Mouse (Mus musculus): ENCODE measurements around the gene Thada.

Thada gene

DNA sequence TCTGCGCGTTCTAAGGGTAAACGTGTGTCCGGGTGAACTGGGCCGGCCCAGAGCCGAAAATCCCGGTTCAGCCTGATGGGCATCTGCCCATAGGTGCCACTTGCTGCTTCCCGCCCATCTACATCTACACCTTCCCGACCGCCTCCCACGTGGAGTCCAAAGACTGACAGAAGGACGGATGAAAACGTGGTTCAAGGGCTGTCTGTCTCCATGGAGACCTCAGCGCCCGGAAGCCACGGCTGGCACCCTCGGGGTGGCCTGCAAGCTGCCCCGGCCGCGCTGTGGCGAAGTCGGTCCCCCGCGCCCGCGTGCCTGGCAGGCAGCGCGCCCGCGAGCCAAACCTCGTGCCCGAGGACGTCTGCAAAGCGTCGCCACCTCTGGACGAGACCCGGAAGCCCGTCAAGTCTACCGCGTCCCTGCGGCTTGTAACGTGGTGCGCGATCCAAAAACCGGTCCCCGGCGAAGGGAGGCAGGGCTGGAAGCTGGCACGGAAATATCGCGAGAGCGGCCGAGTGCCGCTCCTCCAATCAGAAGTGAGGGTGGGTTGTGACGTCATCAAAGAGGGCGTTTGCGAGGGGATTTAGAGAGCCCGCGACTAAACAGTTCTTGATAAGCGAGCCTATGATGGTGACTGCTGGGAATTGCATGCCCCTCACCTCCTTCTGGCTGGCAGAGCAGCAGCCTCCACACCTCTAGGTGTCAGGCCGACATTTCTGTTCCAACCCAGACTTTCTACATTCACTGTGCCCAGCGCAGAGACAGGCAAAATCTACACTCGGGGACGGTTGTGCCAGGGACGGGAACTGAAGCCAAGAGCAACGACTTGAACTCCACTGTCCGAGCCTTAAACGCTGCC lies at the start of gene Thada:
Thada (minus strand) TSS at position 453 of the 856 bp plus-strand sequence.
- peak; percentile 95 to 97 for DNase-seq (ENCODE audit: low spot score in 2 of 2)

DNA sequence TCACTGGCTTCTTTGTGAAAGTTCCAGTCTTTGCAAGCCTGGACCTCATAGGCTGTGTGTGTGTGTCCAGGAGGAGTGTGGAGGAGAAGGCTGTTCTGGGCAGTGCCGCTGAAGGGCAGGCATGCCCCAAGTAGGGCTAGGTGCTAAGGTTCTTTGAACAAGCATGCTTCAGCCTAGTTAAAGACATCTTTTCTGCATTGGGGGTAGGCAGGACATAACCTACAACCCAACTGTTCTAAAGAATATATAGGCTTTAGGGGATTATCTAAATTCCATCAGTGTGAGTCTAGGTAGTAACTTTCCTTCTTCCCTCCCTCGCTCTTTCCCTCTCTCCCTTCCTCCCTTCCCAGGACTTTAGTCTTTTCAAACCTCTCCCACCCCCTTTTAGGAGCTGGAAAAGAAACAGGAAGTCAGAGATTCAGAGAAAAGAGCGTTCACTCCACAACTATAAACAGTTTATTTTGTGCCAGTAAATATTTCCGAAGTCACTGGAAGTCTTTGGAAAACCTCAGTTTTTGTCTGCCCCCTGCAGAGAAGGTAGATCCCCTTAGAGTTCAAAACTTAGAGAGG lies 46.6 kb upstream of the Thada start:
- DNase-seq (ENCODE audit: low spot score in 2 of 2) = no peak

- peak in 1 of 2 experiments; percentile 14 for DNase-seq (ENCODE audit: low spot score in 2 of 2)
Observed at GRCm38 (mm10) chr17:84511682-84512515, 45.9 kb upstream of the Thada start, which contains the start of gene Plekhh2. Plekhh2 (plus strand) TSS chr17:84511895.

GRCm38 (mm10) chr17:84510961-84511639 lies 45.1 kb upstream of the Thada start:
- no peak for DNase-seq (ENCODE audit: low spot score in 2 of 2)

GRCm38 (mm10) chr17:84510355-84510754 lies 44.4 kb upstream of the Thada start:
- peak in 1 of 2 experiments; percentile 5 for DNase-seq (ENCODE audit: low spot score in 2 of 2)

- DNase-seq (ENCODE audit: low spot score in 2 of 2) = no peak
Observed at GRCm38 (mm10) chr17:84509176-84509575, 43.2 kb upstream of the Thada start.

- no peak for DNase-seq (ENCODE audit: low spot score in 2 of 2)
Observed at GRCm38 (mm10) chr17:84508736-84509135, 42.7 kb upstream of the Thada start.

- DNase-seq (ENCODE audit: low spot score in 2 of 2) = no peak
Observed at GRCm38 (mm10) chr17:84505922-84506321, 39.9 kb upstream of the Thada start.

GRCm38 (mm10) chr17:84502341-84502740 lies 36.3 kb upstream of the Thada start:
- no peak for DNase-seq (ENCODE audit: low spot score in 2 of 2)

DNA sequence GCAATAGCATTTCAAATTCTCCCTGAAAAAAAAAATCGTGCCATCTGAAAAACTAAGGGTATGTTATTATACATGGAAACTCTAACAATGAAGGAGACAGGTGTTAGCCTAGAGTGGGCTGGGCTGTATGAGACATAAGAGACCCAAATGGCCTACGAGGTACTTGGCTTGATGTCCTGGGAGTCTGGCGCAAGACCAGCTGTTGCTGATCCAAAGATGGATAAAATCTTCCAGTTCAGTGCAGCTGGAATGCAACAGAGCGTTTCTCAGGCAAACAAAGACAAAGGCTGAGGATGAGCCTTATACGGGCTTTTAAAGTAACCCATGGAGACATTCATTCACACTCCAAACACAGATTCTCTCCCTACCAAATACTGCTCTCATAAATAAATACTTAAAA lies 32.6 kb upstream of the Thada start:
- no peak for DNase-seq (ENCODE audit: low spot score in 2 of 2)

- DNase-seq (ENCODE audit: low spot score in 2 of 2) = no peak
Observed at GRCm38 (mm10) chr17:84497972-84498604, 32.1 kb upstream of the Thada start.

DNA sequence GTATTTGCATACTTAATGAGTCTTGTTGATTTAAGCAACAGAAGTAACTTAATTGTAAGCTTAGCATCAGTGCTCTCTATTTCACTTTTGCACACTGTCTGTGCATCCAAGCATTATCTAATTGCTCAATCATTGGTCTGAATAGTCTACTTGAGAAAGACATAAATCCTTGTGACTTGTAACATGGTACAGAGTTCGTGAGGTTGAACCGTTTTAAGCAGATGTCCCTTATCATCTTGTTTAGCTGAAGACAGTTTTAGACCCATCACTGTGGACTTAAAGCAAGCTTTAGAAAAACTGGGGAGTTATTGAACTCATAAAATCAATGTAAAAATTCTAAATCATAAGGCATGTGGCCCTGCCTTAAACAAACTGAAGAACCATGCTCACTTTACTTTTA lies 31.6 kb upstream of the Thada start:
- DNase-seq (ENCODE audit: low spot score in 2 of 2) = no peak

- no peak for DNase-seq (ENCODE audit: low spot score in 2 of 2)
Observed at GRCm38 (mm10) chr17:84497026-84497425, 31.0 kb upstream of the Thada start.

DNA sequence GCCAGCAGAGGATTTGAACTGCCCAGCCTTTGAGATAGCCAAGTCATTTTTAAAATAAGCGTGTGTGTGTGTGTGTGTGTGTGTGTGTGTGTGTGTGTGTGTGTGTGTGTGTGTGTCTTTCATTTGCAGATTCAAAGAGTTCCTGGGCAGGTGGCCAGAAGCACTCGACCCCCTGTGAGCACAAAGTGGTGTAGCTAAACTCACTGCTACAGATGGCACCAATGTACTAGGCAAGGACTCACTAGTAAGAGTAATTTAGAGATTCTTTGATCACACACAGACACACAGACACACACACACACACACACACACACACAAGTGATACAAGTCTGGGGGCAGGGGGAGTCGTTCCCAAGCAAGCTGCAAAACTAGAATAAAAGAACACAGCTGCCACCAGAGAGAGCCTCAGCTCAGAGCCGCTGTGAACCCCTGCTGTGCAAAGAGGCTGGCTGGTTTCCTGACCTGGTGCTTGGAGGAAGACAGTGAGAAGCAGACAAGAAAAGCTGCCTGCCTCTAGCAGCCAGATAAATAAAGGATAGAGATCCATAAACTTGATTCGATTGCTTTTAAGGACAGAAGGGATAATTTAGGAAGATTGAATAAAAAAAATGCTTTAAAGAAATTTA lies 26.4 kb upstream of the Thada start:
- DNase-seq (ENCODE audit: low spot score in 2 of 2) = no peak

GRCm38 (mm10) chr17:84487415-84487814 lies 21.4 kb upstream of the Thada start:
- DNase-seq (ENCODE audit: low spot score in 2 of 2) = no peak

DNA sequence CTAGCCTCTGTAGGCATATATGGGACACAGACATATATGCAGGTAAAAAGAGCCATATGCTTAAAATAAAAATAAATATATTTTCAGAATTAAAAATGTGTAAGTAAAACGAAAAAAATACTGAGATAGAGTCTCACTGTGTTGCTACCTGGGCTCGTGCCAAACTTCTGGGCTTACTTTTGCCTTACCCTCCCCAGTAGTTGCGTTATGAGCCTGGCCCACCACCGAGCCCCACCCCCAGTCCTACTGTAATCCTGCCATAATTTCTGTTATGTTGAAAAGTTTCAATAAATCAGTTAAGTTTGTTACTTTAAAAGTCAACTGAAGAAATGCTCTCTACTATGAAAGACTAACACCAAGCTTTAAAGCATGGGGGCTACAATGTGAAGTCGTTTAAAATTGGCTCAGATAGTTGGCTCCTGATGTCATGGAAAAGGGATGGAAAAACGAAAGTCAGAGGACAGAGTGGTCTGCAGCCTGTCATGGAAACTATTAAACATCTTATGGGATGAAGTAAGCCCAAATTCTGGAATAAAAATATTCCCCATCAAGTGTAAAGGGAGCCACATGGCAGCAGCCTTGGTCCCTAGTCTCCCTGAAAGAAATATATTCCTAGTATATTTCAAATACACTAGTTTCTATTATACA lies 17.8 kb upstream of the Thada start:
- no peak for DNase-seq (ENCODE audit: low spot score in 2 of 2)

DNA sequence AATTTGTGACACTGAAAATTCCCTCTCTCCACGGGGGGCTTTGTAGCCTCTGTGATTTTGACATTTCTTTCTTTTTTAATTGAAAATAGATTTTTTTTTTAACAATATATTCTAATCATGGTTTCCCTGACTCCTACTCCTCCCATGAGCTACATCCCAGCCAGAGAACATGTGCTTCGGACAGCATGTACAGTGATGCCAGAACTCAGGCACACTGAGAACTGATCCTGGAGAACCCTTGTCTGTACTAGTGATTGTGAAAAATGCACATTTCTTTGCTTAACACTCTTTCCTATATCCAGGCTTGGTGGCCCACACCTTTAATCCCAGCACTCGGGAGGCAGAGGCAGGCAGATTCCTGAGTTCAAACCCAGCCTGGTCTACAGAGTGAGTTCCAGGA lies 16.8 kb upstream of the Thada start:
- DNase-seq (ENCODE audit: low spot score in 2 of 2) = no peak

- DNase-seq (ENCODE audit: low spot score in 2 of 2) = peak in 1 of 2 experiments; percentile 17
Observed at GRCm38 (mm10) chr17:84480464-84481355, 14.7 kb upstream of the Thada start.

- no peak for DNase-seq (ENCODE audit: low spot score in 2 of 2)
Observed at GRCm38 (mm10) chr17:84478276-84478675, 12.3 kb upstream of the Thada start.
